Mouse (Mus musculus): ENCODE results near the gene Tex44. TPM values are rescaled to one million over a fixed set of nuclear protein-coding genes. Genes with fewer than 3 reads are reported as not detected.

The Tex44 gene
- polyA plus RNA-seq, 1 experiment, result not detected

DNA sequence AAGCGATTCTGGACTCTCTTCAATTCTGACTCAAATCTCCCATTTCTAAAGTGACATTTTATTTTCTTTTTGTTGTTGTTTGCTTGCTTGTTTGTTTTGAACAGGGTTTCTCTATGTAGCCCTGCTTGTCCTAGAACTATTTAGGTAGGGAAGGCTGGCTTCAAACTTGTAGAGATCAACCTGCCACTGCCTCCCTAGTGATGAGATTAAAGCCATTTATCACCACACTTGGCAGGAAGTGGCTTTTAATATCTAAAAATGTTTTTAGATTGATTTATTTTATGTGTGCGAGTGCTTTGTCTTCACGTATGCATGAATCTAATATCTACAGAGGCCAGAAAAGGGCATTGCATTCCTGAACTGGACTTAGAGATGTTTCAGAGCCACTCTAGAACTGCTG lies 32.9 kb upstream of the Tex44 start:
- Histone ChIP-seq H3K36me3 (ENCODE audit: control insufficient read depth, insufficient read depth, low read length) (no peaks in the 10 kb centered on the region), H3K4me3 (ENCODE audit: extremely low read depth, insufficient read depth, insufficient read length) (no peak overlapping the region), H3K27me3 (ENCODE audit: control insufficient read depth, insufficient read depth, low read length) (no peaks in the 10 kb centered on the region), H3K27ac (ENCODE audit: insufficient read depth, low read length) (no peak overlapping the region), H3K4me1 (ENCODE audit: control insufficient read depth, insufficient read depth, insufficient read length) (peaks cover 3% of the 10 kb centered on the region; the same call in 1 of the 2 replicates)
- no peak for TF ChIP-seq CTCF (IDR thresholded peaks at IDR 0.05; ENCODE audit: extremely low read depth, insufficient read depth, insufficient read length, insufficient replicate concordance)
- TF ChIP-seq POLR2A (IDR thresholded peaks at IDR 0.05; ENCODE audit: low read depth, low read length), result no peak
- no peak for DNase-seq (ENCODE audit: low read depth in 1 of 2, low spot score in 2 of 2)
- WGBS, result 43% methylated on average over 3 of the region's 3 CpGs

DNA sequence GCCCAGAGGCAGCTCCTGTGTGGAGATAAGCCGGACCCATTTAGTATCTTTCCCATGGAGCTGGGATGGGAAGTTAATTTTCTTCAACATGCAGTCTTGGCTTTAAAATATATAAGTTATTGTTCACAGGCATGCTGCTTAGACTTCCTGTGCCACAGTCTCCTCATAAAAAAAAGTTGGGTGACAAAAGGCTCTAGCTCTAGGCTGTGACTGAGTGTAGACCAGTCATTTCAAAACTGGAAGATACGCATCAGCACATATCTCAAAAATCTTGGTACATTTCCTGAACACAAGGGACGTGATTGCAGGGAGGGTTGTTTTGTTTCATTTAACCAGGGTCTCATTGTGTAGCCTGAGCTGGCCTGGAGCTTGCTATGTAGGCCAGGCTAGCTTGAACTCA lies 31.9 kb upstream of the Tex44 start:
- no peak overlapping the region for H3K4me3 ChIP-seq (ENCODE audit: extremely low read depth, insufficient read depth, insufficient read length)
- DNase-seq (ENCODE audit: low read depth in 1 of 2, low spot score in 2 of 2), result no peak
- H3K4me1 ChIP-seq (ENCODE audit: control insufficient read depth, insufficient read depth, insufficient read length), result peaks cover 3% of the 10 kb centered on the region; the same call in 1 of the 2 replicates
- TF ChIP-seq POLR2A (IDR thresholded peaks at IDR 0.05; ENCODE audit: low read depth, low read length) (no peak), CTCF (IDR thresholded peaks at IDR 0.05; ENCODE audit: extremely low read depth, insufficient read depth, insufficient read length, insufficient replicate concordance) (no peak)
- no peaks in the 10 kb centered on the region for H3K27me3 ChIP-seq (ENCODE audit: control insufficient read depth, insufficient read depth, low read length)
- whole genome bisulfite sequencing, result 64% methylated on average over 3 of the region's 3 CpGs
- H3K36me3 ChIP-seq (ENCODE audit: control insufficient read depth, insufficient read depth, low read length), result no peaks in the 10 kb centered on the region
- peak overlapping the region; percentile 38 for H3K27ac ChIP-seq (ENCODE audit: insufficient read depth, low read length)

DNA sequence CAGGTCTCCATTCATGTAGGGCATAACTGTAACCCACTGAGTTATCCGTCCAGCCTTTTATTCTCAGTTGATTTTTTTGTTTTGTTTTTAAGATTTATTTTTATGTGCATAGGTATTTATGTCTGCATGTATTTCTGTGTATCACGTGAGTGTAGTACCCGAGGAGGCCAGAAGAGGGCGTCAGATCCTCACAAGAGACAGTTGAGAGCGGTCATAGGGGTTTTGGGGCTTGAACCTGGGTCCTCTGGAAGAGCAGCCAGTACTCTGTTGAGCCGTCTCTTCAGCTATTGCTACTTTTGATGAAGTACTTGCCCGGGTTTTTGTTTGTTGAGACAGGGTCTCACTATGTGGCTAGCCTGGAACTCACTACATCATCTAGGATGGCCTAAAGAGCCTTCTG lies 30.2 kb upstream of the Tex44 start:
- 78% methylated on average over 7 of the region's 7 CpGs for WGBS
- TF ChIP-seq CTCF (IDR thresholded peaks at IDR 0.05; ENCODE audit: extremely low read depth, insufficient read depth, insufficient read length, insufficient replicate concordance) (no peak), POLR2A (IDR thresholded peaks at IDR 0.05; ENCODE audit: low read depth, low read length) (no peak)
- peaks cover 3% of the 10 kb centered on the region; the same call in 1 of the 2 replicates for H3K4me1 ChIP-seq (ENCODE audit: control insufficient read depth, insufficient read depth, insufficient read length)
- H3K36me3 ChIP-seq (ENCODE audit: control insufficient read depth, insufficient read depth, low read length), result no peaks in the 10 kb centered on the region
- H3K4me3 ChIP-seq (ENCODE audit: extremely low read depth, insufficient read depth, insufficient read length), result no peak overlapping the region
- no peaks in the 10 kb centered on the region for H3K27me3 ChIP-seq (ENCODE audit: control insufficient read depth, insufficient read depth, low read length)
- no peak for DNase-seq (ENCODE audit: low read depth in 1 of 2, low spot score in 2 of 2)
- no peak overlapping the region for H3K27ac ChIP-seq (ENCODE audit: insufficient read depth, low read length)

DNA sequence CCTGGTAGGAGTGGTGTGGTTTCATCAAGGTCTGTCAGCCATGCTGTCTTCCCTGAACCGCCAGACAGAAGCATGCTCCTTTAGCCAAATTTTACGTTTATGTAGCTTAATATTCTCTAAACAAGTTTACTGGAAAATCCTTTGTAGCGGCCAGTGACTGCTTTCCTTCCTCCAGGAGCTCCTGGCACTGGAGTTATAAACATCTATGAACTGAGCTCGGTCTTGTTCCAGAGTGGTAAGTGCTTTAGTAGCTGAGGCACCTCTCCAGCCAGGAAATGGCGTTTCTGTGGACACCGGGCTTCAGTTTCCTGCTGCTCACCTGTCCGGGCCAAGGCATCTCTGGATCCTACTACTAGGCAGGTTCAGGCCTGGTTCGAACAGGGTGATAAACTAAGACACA lies 28.5 kb upstream of the Tex44 start:
- H3K27me3 ChIP-seq (ENCODE audit: control insufficient read depth, insufficient read depth, low read length), result no peaks in the 10 kb centered on the region
- H3K27ac ChIP-seq (ENCODE audit: insufficient read depth, low read length), result no peak overlapping the region
- DNase-seq (ENCODE audit: low read depth in 1 of 2, low spot score in 2 of 2), result no peak

DNA sequence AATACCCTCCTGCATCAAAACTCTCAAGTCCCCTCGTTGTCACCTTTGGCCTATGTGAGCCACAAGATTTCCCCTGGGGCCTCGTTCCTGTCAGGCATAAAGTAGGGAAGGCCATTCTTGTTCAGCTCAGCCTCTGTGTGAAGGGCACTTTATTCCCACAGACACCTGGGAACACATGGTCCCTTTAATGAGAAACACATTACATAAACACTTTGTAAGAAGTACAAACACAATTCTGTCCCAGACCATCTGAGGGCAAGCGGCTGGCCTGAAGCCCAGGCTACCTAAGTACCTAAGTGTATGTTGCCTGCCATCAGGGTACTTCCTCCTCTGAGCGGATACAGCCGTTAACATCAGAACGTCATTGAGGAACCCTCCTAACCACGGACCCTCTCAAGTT lies 27.9 kb upstream of the Tex44 start:
- Histone ChIP-seq H3K4me3 (ENCODE audit: extremely low read depth, insufficient read depth, insufficient read length) (no peak overlapping the region), H3K4me1 (ENCODE audit: control insufficient read depth, insufficient read depth, insufficient read length) (peaks cover 3% of the 10 kb centered on the region; the same call in 1 of the 2 replicates), H3K36me3 (ENCODE audit: control insufficient read depth, insufficient read depth, low read length) (no peaks in the 10 kb centered on the region), H3K27ac (ENCODE audit: insufficient read depth, low read length) (no peak overlapping the region), H3K27me3 (ENCODE audit: control insufficient read depth, insufficient read depth, low read length) (no peaks in the 10 kb centered on the region)
- DNase-seq (ENCODE audit: low read depth in 1 of 2, low spot score in 2 of 2), result no peak
- TF ChIP-seq POLR2A (IDR thresholded peaks at IDR 0.05; ENCODE audit: low read depth, low read length) (no peak), CTCF (IDR thresholded peaks at IDR 0.05; ENCODE audit: extremely low read depth, insufficient read depth, insufficient read length, insufficient replicate concordance) (no peak)
- WGBS, result 19% methylated on average over 7 of the region's 7 CpGs

More for the DNA sequence above, 28.5 kb upstream of the Tex44 start:
- TF ChIP-seq POLR2A (IDR thresholded peaks at IDR 0.05; ENCODE audit: low read depth, low read length), result no peak
- TF ChIP-seq CTCF (IDR thresholded peaks at IDR 0.05; ENCODE audit: extremely low read depth, insufficient read depth, insufficient read length, insufficient replicate concordance), result no peak
- no peaks in the 10 kb centered on the region for H3K36me3 ChIP-seq (ENCODE audit: control insufficient read depth, insufficient read depth, low read length)
- no peak overlapping the region for H3K4me3 ChIP-seq (ENCODE audit: extremely low read depth, insufficient read depth, insufficient read length)
- 80% methylated on average over 8 of the region's 8 CpGs for WGBS
- H3K4me1 ChIP-seq (ENCODE audit: control insufficient read depth, insufficient read depth, insufficient read length), result peaks cover 3% of the 10 kb centered on the region; the same call in 1 of the 2 replicates

DNA sequence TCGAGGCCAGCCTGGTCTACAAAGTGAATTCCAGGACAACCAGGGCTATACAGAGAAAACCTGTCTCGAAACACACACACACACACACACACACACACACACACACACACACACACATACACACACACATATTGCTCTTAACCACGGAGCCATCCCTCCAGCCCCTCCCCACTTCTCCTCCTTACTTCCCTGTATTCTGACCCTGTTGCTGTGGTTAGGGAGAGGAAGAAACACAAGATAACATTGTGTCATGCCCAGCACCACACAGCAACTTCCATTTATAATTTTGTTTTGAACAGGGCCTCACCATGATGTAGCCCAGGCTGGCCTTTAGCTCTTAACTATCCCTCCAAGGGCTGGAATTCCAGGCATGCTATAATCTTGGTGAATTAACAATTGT lies 26.8 kb upstream of the Tex44 start:
- no peak for TF ChIP-seq CTCF (IDR thresholded peaks at IDR 0.05; ENCODE audit: extremely low read depth, insufficient read depth, insufficient read length, insufficient replicate concordance)
- TF ChIP-seq POLR2A (IDR thresholded peaks at IDR 0.05; ENCODE audit: low read depth, low read length), result no peak
- DNase-seq (ENCODE audit: low read depth in 1 of 2, low spot score in 2 of 2), result no peak
- H3K27ac ChIP-seq (ENCODE audit: insufficient read depth, low read length), result no peak overlapping the region
- no peaks in the 10 kb centered on the region for H3K36me3 ChIP-seq (ENCODE audit: control insufficient read depth, insufficient read depth, low read length)
- peaks cover 3% of the 10 kb centered on the region; the same call in 1 of the 2 replicates for H3K4me1 ChIP-seq (ENCODE audit: control insufficient read depth, insufficient read depth, insufficient read length)
- no peak overlapping the region for H3K4me3 ChIP-seq (ENCODE audit: extremely low read depth, insufficient read depth, insufficient read length)
- 55% methylated on average over 3 of the region's 3 CpGs for WGBS
- no peaks in the 10 kb centered on the region for H3K27me3 ChIP-seq (ENCODE audit: control insufficient read depth, insufficient read depth, low read length)

DNA sequence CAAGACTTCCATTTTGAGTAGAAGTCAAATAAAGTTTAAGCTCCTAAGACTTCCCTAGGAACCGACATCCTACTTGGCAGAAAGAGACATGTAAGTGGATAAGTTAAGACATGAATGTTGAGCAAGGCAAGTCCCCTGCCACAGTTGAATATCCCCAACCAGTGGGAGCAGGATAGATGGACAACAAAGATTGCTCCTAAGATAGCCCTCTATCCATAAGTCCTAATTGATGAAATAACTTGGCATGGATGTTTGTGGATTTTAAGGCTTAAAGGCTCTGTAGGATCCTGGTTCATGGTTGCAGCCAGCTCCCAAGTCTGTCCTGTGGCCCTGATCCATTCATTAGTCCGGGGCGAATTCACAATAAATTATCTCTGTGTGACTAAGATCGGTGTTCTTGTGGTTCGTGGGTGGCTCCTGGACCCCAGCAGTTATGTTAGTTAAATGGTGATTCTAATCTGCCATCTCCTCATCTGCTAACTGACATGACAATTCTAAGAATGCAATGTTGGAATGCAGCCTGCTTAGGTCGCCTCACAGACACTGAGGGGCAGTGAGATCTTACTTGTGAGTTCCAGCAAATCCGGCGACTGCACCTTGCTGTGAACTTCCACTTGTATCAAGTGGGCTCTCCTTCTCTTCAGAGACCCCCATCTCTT lies 25.9 kb upstream of the Tex44 start:
- peaks cover 3% of the 10 kb centered on the region; the same call in 1 of the 2 replicates for H3K4me1 ChIP-seq (ENCODE audit: control insufficient read depth, insufficient read depth, insufficient read length)
- no peak for TF ChIP-seq POLR2A (IDR thresholded peaks at IDR 0.05; ENCODE audit: low read depth, low read length)
- no peak for TF ChIP-seq CTCF (IDR thresholded peaks at IDR 0.05; ENCODE audit: extremely low read depth, insufficient read depth, insufficient read length, insufficient replicate concordance)
- WGBS, result 70% methylated on average over 8 of the region's 8 CpGs
- no peaks in the 10 kb centered on the region for H3K27me3 ChIP-seq (ENCODE audit: control insufficient read depth, insufficient read depth, low read length)
- H3K4me3 ChIP-seq (ENCODE audit: extremely low read depth, insufficient read depth, insufficient read length), result no peak overlapping the region
- no peaks in the 10 kb centered on the region for H3K36me3 ChIP-seq (ENCODE audit: control insufficient read depth, insufficient read depth, low read length)
- H3K27ac ChIP-seq (ENCODE audit: insufficient read depth, low read length), result no peak overlapping the region
- DNase-seq (ENCODE audit: low read depth in 1 of 2, low spot score in 2 of 2), result no peak
